ENCODE assay signal across 22 mouse cellular contexts in the genomic region with DNA sequence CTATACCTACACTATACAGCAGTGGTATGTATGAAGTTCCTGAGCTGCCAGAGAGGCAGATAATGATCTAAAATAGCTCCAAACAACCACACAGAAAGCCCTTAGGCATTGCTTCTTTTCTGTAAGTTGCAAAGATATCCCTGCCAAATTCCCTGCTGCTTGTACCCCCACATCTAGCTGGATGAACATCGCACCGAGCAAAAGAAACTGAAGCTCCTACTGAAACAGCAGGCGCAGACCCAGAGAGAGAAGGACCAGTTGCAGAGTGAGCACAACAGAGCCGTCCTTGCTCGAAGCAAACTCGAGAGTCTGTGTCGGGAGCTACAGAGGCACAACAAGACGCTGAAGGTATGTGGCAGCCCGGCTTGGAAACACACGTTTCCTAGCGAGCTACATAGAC. TPM values are rescaled to one million over a fixed set of nuclear protein-coding genes. Genes with fewer than 3 reads are reported as not detected.
DNase-seq lines count a peak whose midpoint lies in the region; ATAC-seq lines count a peak whose summit lies in the region.
"Had no signal": no experiment of that assay in that cellular context is flagged by ENCODE, and none has a peak within 500 bp of the region (broad histone marks: within the 10 kb centered on the region; RNA-seq: fewer than 3 reads in every experiment).

No protein-coding gene starts in this region.

- H3K27me3 ChIP-seq in embryonic facial prominence, embryonic 14.5 days (replicated peaks; ENCODE audit: control insufficient read depth, insufficient read depth, low read length), result no peaks in the 10 kb centered on the region
- H3K27me3 ChIP-seq in kidney, embryonic 15.5 days, result no peaks in the 10 kb centered on the region
- H3K27me3 ChIP-seq: embryonic facial prominence, embryonic 12.5 days; forebrain, embryonic 12.5 days had no signal

- DNase-seq in frontal cortex, postnatal 14 days (ENCODE audit: low spot score in 2 of 2), result no peak
- DNase-seq in brain, adult 2 months (ENCODE audit: low read depth, low spot score), result peak; percentile 60
- DNase-seq in embryonic facial prominence, embryonic 14.5 days (ENCODE audit: low spot score), result peak; percentile 31
- DNase-seq in telencephalon, adult 2 months (ENCODE audit: low read depth, low spot score), result peak; percentile 24
- DNase-seq in cerebellum, postnatal 14 days, result no peak
- DNase-seq: adrenal gland, adult 2 months; adrenal gland, postnatal 10 days; adrenal gland, postnatal 25 days; cerebellum, adult 11-12 months; cerebellum, adult 2 months; cerebellum, adult 9-10 months; cerebellum, postnatal 10 days; cerebellum, postnatal 36 days; embryo, embryonic 11 days had no signal

- no peak overlapping the region for H3K4me3 ChIP-seq in embryonic facial prominence, embryonic 14.5 days (ENCODE audit: low read depth, low read length)
- no peak overlapping the region for H3K4me3 ChIP-seq in kidney, embryonic 15.5 days (replicated peaks)
- H3K4me3 ChIP-seq: embryonic facial prominence, embryonic 12.5 days; erythroblast, embryonic 14.5 days; forebrain, embryonic 10.5 days; forebrain, embryonic 12.5 days had no signal

- no peak overlapping the region for H3K27ac ChIP-seq in embryonic facial prominence, embryonic 14.5 days (replicated peaks; ENCODE audit: low read depth, low read length)
- no peak overlapping the region for H3K27ac ChIP-seq in kidney, embryonic 15.5 days
- H3K27ac ChIP-seq: embryonic facial prominence, embryonic 12.5 days; forebrain, embryonic 10.5 days; forebrain, embryonic 12.5 days had no signal

- H3K4me1 ChIP-seq in embryonic facial prominence, embryonic 14.5 days (ENCODE audit: control insufficient read depth, insufficient read depth, low read length), result no peaks in the 10 kb centered on the region
- no peaks in the 10 kb centered on the region for H3K4me1 ChIP-seq in kidney, embryonic 15.5 days
- H3K4me1 ChIP-seq: embryonic facial prominence, embryonic 12.5 days; forebrain, embryonic 10.5 days; forebrain, embryonic 12.5 days had no signal

- peak; percentile 98 for ATAC-seq in frontal cortex, adult (ENCODE audit: low TSS enrichment)
- ATAC-seq in embryonic facial prominence, embryonic 14.5 days (ENCODE audit: low read depth), result no peak
- no peak for ATAC-seq in kidney, embryonic 15.5 days (replicated peaks; ENCODE audit: low FRiP score)
- ATAC-seq: forebrain, embryonic 14.5 days; forebrain, embryonic 16.5 days had no signal

- no peaks in the 10 kb centered on the region for H3K36me3 ChIP-seq in embryonic facial prominence, embryonic 14.5 days (ENCODE audit: control insufficient read depth, insufficient read depth, low read length)
- no peaks in the 10 kb centered on the region for H3K36me3 ChIP-seq in kidney, embryonic 15.5 days
- H3K36me3 ChIP-seq: embryonic facial prominence, embryonic 12.5 days; forebrain, embryonic 10.5 days; forebrain, embryonic 12.5 days had no signal

- H3K9ac ChIP-seq in embryonic facial prominence, embryonic 14.5 days (ENCODE audit: low read depth, low read length), result no peak overlapping the region
- no peak overlapping the region for H3K9ac ChIP-seq in kidney, embryonic 15.5 days
- H3K9ac ChIP-seq: embryonic facial prominence, embryonic 12.5 days; forebrain, embryonic 12.5 days had no signal

- H3K9me3 ChIP-seq in embryonic facial prominence, embryonic 14.5 days (ENCODE audit: control insufficient read depth, low read length), result 0 out of 2 replicates have a peak, but pooled peaks cover 4% of the 10 kb centered on the region
- no peaks in the 10 kb centered on the region for H3K9me3 ChIP-seq in kidney, embryonic 15.5 days (replicated peaks)
- H3K9me3 ChIP-seq: embryonic facial prominence, embryonic 12.5 days; forebrain, embryonic 12.5 days had no signal

- 67% methylated on average over 11 of the region's 11 CpGs for WGBS in embryonic facial prominence, embryonic 14.5 days
- WGBS in kidney, embryonic 15.5 days, result 78% methylated on average over 11 of the region's 11 CpGs

- H3K4me2 ChIP-seq in embryonic facial prominence, embryonic 14.5 days (ENCODE audit: low read depth, low read length), result no peak overlapping the region
- no peak overlapping the region for H3K4me2 ChIP-seq in kidney, embryonic 15.5 days
- H3K4me2 ChIP-seq: embryonic facial prominence, embryonic 12.5 days; forebrain, embryonic 12.5 days had no signal

RNA-seq across cellular contexts. Expression of a gene that starts 19.0 kb away (rescaled TPM):
- polyA plus RNA-seq in embryonic facial prominence, embryonic 14.5 days (2014; fragmentation: Nextera tagmentation; extraction: Ambion mirVana), result 6.7 and 8.2 TPM in 2 replicates
- polyA plus RNA-seq in kidney, embryonic 15.5 days (2015; fragmentation: Nextera tagmentation; extraction: Ambion mirVana), result 1.3 and 1.5 TPM in 2 replicates

Comparison
In these comparisons a context has a peak if more than half of its experiments do, and no peak if none do; other contexts are left out.
1. DNase-seq: peak in brain, adult 2 months (single experiment), embryonic facial prominence, embryonic 14.5 days (single experiment) and telencephalon, adult 2 months (single experiment); none in frontal cortex, postnatal 14 days (0 of 2) and cerebellum, postnatal 14 days (0 of 2).